Mouse (Mus musculus) frontal cortex, postnatal 14 days (tissue): ENCODE measurements around the gene Agpat3.
"Not testable (repeated sequence)": the region's sequence is repeated elsewhere in the genome, so short reads cannot be mapped to it uniquely, and the experiment has no call there.

ENCODE experiments used
- DNase-seq, 2 experiments: peaks; one replicate each; pipeline ENCODE4 v3.0.0; 2022; ENCODE audit warnings: low spot score in 2 of 2

The Agpat3 gene

DNA sequence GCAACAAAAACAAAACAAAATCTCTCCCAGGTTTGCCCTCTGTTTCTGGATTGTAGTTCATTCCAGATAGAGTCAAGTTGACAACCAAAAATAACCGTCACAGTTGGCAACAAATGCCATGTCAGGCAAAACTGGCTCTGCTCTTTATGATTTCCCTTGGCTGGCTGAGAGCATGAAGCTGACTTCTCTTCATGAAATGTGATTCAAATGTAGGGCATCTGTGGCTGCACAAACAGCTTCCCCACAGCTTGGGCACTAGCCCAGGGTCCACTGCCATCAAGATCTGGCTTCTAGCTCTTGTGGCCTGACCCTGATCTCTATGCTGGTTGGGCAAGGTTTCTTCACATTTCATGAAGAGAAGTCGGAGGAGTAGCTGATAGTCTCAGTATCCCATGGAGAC is 9.7 kb upstream of the Agpat3 start:
- no peak for DNase-seq

DNA sequence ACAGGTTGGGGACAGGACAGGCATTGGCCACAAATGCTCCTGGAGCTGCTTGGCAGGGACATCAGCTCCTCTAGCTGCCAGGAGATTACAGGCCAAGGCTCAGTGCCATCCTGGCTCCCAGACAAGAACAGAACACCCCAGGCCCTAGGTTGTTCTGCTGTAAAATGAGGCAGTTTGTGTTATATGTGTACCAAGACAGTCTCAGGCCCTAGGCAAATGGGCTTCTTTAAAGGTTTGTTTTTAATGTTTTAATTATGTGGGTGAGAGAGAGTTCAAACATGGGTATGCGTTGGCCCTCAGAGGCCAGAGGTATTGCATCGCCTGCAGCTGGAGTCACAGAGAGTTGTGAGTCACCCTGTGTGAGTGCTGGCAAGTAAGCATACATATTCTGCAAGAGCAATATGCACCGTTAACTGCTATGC is 8.0 kb upstream of the Agpat3 start:
- no peak for DNase-seq

DNA sequence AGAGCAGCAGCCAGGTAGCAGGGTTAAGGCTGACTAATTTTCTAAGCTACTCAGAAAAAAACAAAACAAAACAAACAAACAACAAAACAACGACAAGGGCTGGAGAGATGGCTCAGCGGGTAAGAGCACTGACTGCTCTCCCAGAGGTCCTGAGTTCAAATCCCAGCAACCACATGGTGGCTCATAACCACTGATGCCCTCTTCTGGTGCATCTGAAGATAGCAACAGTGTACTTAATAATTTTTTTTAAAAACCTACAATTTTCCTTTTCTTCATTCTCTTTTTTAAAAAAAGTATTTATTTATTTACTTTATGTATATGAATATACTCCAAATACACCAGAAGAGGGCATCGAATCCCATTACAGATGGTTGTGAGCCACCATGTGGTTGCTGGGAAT is 6.7 kb upstream of the Agpat3 start:
- not testable (repeated sequence) for DNase-seq

DNA sequence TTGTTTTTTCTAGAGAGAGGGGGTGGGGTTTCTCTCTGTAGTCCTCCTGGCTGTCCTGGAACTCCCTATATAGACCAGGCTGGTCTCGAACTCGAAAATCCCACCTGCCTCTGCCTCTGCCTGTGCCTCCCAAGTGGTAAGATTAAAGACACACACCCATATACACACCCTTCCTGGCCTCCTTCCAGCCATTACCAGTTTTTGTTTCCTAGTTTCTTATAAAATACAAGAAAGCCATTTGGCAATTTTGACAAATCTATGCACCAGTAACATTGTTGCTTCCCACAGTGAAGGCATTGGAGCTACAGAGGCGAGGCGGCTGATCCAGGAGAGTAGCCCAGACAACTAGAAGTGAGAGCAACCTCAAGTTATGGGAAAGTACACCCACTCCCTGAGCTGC is 6.0 kb upstream of the Agpat3 start:
- no peak for DNase-seq

DNA sequence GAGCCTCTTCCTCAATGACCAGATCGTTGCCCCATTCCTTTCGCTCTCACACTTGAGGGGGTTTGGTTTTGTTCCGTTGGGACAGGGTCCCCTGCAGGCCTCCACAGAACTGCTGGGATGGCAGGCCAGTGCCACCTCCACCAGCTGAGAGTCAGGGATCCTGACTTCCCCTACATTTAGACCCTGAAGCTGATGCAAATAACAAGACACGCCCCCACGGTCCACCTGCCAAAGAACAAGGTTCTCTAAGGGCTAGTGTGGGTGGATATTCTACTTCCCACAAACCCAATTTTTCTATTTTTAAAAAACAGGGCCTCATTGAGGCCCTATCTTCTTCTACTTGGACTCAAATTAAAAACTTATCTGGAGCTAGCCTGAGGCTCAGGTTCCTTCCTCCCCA is 5.5 kb upstream of the Agpat3 start:
- DNase-seq = no peak

DNA sequence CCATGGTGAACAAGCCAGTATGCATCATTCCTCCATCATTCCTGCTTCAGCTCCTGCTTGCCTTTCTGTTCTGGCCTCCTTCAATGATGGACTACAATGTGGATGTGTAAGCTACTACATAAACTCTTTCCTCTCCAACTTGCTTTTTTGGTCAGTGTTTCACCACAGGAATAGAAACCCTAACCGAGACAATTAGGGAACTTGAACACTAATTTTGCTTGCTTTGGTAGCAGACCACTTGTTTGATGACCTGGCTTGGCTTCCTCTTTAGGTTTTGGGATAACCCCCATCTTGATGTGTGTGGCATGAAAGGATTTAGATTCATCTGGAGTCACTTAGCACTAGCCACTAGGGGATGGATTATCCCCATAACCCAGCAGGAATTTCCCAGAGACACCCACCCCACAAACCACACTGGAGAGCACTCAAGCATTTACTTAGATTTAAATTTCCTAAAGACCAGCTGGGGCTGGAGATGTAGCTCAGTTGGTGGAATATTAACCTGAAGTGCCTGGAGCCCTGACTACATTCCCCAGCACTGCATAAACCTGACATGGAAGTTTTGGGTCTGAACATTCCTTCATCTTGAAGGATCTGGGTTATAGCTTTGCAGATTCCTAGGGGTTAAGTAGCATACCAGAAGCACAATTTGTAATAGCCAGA is 3.8 kb upstream of the Agpat3 start:
- DNase-seq = no peak

DNA sequence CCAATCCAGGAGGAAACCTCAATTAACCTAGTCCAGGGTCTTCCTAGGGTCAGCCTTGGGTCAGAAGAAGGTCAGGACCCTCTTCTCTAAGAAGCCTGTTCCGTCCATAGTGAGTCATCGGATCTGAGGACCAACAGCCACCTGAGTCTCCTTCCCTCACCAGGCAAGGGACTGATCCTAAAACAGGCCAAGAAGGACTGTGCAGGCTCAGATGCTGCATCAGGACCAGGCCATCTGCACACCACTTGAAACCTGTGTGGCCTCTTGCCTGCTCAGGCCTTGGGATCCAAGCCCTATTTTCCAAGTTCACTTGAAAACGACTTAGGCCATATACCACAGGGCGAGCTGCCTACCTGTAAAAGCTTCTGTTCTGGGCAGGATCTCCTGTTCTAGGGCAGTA is 907 bp upstream of the Agpat3 start:
- DNase-seq = no peak

DNA sequence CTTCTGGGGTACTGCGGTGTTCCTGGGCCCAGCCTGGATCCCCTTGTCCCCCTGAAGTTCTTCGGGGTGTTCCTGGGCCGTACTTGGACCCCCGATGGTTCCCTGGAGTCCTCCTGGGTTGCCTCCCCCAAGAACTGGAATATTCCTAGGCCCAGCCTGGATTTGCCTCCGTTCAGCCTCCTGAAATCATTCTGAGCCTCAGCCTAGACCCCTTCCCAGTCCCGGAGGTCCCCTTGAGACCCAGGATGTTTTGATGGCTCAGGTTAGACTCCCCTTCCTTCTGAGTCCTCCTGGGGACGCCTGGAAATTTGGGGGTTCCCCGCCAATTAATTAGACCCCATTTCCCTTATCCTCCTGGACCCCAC is 359 bp upstream of the Agpat3 start:
- DNase-seq = no peak

DNA sequence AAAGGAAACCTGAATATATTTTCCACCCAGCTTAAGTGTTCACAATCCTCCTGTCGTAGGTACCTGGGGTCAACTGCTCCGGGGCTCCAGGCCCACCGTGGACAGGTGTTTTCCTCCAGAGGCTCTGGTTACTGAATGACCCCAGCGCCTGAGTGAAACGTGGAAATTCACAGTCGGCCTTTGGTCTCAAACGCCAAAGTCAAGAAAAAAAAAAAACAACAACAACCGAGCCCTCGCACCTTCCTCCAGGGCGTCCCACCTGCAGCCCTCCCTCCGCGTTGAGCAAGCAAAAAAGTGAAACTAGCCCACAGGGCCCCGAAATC is 764 bp downstream of the Agpat3 start:
- DNase-seq = no peak

DNA sequence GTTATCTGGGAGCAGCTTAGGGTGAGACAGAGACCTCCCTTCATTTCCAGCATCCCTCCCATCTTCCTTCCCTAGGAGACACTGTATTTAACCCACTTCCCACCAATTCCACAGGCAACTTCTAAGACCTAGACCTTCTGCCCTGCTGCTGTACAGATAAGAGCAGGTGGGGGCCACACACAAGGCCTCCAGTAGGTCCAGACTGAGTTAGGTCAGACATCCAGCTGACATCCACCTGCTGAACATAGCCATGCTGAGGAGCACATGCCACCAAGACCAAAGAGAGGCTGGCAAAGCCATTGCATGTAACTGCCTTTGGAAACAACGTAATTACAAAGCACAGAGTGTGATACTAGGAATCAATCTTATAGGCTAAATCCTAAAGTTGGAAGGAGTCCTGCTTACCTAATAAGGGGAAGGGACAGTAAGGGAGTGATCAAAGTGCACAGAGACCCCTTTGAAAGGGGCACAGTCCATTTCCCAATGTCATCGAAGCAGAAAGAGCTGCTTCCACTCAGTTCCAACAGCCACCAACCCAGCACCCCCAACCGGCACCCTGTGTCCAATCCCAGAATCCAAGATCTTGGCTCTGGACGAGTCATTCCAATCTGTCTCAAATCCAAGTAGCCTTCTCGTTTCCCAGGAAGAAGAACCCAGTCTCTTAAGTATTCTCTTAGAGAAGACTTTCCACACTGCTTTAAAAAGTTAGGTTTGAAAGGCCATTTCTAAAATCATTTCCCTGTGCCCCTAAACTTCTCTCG is 1.3 kb downstream of the Agpat3 start:
- no peak for DNase-seq

DNA sequence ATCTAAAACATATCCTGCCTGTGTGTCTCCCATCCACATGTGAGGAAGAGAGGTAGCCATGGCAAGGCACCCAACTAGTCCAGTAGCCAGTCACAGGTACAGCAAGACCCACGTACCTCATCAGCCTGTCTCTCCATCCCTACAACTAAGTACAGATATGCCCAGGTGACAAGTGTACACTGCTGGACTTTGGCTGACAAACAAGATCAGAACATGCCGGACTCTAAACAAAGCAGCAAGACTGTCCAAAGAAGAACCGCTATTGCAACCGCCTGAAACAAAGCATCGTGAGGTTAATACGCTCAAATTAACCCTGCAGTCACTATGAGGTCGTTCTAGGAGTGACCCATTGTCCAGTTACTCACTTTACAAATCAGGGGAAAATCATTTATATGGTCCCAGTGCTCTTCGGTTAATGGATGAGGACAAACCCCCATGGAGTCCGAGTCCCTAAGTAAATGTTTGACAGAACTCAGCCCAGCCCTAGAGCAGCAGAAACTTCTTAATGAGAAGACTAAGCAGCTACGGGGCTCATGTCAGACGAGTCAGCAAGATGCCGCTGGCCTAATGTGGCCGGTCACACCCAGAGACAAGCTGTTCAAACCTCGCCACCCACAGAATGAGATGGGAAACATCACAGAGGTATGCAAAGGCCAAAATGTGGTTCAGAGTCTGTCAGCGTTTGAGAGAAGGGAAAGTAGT is 2.7 kb downstream of the Agpat3 start:
- DNase-seq = no peak

DNA sequence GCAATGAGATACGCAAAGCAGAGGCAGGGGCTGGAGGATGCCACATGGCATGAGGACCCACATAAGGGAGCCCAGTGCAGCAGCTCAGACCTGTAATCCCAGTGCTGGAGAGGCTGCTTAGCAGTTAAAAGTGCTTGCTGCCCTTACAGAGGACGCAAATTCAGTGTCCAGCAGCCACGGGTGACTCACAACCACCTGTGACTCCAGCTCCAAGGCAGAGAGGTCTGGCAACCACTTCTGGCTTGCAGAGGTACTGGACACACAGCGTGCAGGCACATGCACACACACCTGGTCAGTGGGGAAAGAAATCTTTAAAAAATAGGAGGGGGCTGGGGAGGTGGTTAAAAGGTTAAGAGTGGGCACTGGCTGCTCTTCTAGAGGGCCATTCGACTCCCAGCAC is 4.1 kb downstream of the Agpat3 start:
- DNase-seq = no peak

DNA sequence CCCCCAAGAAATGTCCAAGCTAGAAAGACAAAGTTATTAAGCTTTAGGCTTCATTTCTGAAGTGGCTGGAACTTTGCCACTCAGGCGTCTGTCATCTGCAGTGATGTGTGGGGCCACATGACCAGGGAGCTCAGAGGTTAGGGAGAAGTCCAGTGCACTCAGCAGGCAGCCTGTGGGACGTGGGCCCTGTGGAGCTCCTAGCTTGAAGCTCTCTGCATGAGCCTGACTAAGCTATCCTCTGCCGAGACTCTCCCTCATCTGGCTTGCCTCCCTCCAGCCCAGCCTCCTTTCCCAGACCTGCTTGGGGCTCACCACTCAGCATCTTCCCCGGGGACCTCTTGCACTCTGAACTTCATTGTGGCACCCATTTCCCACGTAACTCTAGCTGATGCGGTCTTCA is 4.8 kb downstream of the Agpat3 start:
- no peak for DNase-seq

DNA sequence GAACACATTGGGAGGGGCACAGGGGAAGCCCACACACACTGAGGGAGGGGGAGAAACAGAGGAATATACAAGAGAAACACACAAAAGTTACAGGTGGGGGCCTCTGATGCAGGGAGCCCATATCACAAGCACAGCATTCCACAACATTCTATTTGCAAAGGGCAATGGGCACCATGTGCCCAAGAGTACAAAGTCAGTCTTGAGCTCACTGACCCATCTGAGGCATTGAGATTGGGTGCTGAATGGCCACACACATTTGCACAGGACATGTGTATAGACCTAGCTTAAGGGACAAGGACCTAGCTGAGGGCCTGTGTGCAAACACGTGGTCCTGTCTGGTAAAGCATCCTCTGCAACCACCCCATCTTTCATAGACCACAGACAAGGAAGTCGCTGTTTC is 6.8 kb downstream of the Agpat3 start:
- no peak for DNase-seq

DNA sequence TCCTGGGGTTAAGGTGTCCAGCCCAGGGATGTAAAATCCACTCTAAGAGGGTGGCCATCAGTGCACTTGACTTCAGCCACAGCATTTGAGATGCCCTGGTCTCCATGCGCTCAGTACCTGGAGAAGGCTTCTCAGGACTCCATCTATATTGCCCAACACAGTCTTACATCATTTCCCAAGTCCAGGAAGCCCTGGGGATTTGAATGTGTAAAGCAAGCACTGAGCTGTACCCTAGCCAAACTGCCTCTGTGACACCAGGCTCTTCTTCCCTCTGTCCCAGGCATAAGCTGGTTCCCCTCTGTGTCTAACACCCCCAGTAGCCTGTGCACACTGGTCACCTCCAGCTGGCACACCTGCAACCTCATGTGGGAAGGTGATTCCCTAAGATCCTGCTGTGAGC is 10.2 kb downstream of the Agpat3 start:
- DNase-seq = no peak

DNA sequence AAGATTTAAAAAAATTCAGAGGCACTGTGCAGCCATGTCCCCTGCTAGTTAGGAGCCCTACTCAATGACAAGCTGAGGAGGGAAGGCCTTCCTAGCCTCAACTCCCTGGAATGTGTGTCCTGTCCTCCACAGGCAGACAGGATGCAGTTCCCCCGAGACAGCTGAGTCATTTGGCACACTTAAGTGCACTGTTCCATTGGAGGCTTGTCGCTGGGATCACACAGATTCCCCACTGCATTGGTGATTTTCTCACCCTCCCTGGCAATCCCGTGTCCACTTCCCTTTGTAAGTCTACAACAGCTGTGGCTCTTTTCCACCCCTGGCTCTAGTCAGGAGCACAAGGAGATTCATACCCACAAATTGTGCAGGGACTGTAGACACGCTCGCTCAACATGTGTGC is 14.1 kb downstream of the Agpat3 start:
- no peak for DNase-seq

DNA sequence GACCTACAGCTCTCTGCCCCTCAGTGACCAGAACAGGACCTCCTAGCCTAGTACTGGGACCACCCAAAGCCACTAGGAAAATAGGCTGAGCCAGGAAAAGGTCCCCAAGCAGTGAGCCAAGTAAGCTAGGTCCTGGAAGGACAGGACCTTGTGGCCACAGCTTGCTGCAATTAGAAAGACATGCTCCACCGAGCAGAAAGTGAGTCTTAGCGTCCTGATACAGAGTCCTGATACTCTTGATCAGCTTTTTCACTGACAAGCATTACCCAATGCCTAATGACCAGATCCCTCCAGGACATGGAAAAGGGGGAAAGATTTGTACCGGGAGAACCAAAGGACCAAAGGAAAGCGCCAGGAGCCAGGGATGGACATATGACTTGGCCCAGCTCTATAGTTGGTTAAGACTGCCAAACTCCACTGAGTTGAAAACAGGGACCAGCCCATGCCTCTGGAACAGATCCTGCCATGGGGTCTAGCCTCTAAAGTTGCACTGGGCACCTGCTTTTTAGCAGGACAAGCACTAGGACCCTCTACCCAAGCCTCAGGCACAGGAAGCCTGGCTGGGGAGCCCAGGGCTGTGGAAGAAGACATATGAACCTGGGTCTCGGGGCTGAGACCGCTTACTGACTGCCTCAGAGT is 17.2 kb downstream of the Agpat3 start:
- DNase-seq = no peak

DNA sequence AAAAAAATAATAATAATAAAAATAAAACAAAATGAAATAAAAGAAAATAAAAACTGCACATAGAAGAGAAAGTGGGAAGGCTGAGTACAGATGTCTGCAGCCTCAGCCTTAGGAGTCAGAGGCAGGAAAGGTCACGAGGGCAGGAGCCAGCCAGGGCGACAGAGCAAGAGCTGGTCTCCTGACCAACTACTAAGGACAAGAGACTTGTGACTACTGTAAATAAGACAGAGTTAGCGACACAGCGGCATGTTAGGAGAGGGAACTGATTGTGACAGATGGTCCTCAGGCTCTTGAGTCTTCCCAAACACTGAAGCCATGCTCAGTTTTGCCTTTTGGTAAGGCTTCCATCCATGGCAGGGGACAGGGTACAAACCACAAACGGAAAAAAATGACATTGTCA is 20.7 kb downstream of the Agpat3 start:
- DNase-seq = no peak

DNA sequence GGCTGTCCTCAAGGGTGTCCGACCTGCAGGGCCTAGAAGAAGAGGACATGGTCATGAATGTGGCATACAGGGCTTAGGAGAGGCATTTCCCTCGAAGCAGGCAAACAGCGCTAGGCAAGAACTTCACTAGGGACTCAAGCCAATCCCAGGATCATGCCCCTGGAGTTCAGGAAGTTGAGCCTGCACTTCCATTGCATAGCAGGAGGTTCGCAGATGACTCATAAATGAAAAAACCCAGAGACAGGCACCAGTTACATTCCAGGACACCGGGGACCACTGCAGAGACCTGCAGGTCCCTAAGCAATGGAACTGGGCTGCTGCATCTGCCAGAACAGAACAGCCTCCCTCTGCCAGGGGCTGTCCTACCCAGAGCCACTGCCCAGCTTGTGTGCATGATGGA is 23.0 kb downstream of the Agpat3 start:
- no peak for DNase-seq

DNA sequence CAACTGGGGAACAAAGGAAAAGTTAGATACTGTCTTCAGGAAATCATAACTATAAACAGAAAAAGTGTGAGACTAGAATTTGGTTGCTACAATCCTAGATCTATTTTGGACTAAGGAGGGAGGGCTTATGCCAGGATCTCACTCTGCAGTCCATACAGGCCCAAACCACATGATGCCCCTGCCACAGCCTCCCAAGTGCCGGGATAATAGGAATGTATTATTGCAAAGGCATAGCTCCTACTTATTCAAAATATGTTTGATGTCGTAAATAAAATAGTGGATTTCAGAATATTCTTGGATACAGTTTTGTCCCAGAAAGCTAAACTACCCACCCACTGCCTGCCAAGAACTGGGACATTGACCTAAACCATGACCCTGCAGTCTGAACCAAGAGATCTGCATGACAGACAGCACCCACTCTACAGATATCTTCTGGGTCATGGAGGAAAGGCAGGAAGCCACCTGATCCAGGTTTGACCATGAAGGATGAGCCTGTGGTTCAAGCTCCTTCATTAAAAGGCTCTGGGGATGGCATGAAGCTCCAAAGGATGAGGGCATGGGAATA is 24.2 kb downstream of the Agpat3 start:
- no peak for DNase-seq

DNA sequence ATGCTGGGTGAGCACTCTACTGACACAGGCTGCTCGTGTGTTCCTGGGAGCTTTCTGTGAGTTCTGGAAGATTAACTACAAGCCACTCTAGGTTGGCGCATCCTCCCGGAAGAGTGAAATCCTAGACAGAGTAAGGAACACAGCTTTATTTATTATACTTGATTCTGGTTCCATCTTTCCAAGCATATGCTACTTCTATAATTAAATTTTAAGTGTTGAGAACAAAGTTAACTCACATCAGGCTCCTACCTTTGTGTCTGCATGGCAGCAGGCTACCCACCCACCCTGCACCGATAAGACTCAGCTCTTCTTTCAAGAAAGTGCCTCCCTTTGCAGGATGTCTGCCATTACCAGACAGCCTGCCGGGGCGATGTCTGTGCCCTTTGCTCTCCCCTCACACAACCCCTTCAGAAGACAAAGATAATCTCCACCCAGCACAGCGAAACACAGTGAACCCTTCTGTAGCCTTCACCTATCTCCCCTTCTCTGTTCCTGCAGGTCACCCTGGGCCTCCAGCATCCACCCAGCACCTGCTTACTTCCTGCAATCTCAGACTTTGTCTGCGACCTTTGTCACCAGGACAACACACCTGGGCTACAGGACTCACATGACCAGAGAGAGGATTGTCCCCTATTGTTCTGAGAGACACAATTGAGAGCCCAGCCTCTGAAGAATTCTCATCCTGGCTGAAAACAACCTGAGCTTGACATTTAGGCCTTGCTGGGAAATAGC is 26.2 kb downstream of the Agpat3 start:
- DNase-seq = no peak
